Mouse (Mus musculus) heart, adult 2 months (tissue): Measurements from ENCODE around the gene Itprid1.

ENCODE experiments used
- CTCF ChIP-seq: fragments of 200-600 bp; IDR thresholded peaks from 2 replicates; pipeline ENCODE4 v1.8.1; 2022; ENCODE audit warnings: antibody characterized with exemption, mild to moderate bottlenecking, moderate library complexity
- EP300 ChIP-seq: fragments of 200-500 bp; IDR thresholded peaks from 2 replicates; pipeline ENCODE4 v1.6.1; 2011; ENCODE audit warnings: low read depth, low read length, control low read depth; ENCODE audit not compliant: insufficient read depth
- POLR2A ChIP-seq: fragments of 200-500 bp; IDR thresholded peaks from 2 replicates; pipeline ENCODE4 v1.6.1; 2011; ENCODE audit warnings: mild to moderate bottlenecking, low read depth, low read length, control low read depth; ENCODE audit not compliant: insufficient read depth

GRCm38 (mm10) chr6:55920866-55921630 lies 84.4 kb downstream of the Itprid1 start:
- TF ChIP-seq POLR2A = no peak
- no peak for TF ChIP-seq CTCF
- no peak for TF ChIP-seq EP300
